Mouse (Mus musculus) left cerebral cortex, postnatal 36 days (tissue): Measurements from ENCODE around the gene Rtl6. TPM values are rescaled to one million over a fixed set of nuclear protein-coding genes. Genes with fewer than 3 reads are reported as not detected.

Experiments
- DNase-seq, 2 experiments: peaks; one replicate each; pipeline ENCODE4 v3.0.0; 2021 to 2022; ENCODE audit warnings: low spot score in 2 of 2, mixed read lengths in 1 of 2
- intact Hi-C: fragments of 180-260 bp; cut with DNase I; formaldehyde crosslinking; loops from one replicate; pipeline ENCODE4 v1.15.1; 2025
- total RNA-seq, 2 experiments: library from RNA; stranded (reverse); gene quantifications; 2 replicates each; pipeline ENCODE4 v1.2.3; 2021

Gene Rtl6
- total RNA-seq, result 10 to 100 TPM; 54.4 to 60.6 TPM

- intact Hi-C loops, result no loop called here
- DNase-seq, result peak; percentile 88 to 91
Observed at GRCm38 (mm10) chr15:84557189-84557921, at the start of gene Rtl6. Gene Rtl6 (minus strand): TSS chr15:84557823.

DNA sequence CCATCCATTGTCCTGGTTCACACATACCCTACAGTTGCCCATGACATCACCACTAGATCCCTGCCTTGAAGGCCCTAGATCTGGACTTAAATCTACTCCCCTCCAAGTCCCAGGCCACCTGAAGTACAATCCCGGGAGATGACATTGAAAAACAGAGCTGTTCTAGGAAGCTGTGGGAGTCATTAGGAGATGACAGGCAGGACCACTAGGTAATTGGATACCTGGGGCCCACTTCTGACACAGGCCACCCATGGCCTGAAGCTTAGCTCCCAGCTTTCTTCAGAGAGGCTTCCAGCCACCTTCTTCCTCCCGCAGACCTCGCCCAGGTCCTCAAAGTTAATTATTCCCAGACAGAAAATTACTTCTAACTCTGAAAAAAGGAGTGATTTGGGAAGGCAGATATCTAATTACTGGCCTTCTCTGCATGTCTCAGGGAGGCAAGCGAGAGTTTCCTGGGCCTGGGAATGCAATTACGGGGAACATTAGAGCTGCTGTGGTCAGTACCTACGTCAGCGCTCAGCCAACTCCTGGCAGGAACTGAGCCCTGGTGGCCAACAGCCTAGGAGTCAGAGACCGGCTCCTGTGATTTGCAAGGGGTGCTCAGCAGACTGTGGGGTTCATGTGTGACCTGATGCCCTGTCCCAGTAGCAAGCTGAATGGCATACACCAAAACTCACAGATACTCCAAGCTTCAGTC lies 45.8 kb upstream of the Rtl6 start:
- intact Hi-C loops, result no loop called here
- DNase-seq, result no peak

DNA sequence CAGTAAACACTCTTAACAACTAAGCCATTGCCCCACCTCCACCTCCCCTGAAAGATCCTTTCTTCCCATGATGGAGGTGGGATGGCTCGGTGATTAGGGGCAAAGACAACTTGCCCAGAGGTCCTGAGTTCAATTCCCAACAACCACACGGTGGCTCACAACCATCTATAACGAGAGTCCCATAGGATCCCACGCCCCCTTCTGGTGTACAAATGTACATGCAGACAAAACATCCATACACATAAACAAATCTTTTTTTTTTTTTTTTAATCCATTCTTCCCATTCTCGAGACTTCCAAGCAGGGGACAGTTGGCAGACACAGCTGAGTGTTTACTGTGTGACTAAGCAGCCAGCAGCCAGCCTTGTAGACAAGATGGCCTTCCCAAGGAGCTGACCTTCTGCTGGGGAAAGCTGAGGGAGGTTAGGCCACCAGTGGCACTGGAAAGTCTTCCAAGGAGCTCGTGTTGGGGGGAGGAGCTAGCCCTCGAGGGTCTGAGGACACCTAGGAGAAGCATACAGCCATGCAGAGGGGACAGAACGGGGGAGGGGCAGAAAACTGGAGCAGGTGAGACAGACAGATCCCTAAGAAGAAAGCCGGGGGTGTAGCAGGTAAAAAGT lies 43.5 kb upstream of the Rtl6 start:
- intact Hi-C loops, result no loop called here
- DNase-seq, result no peak

- intact Hi-C loops, result no loop called here
- DNase-seq, result no peak
Observed at GRCm38 (mm10) chr15:84598911-84599310, 41.3 kb upstream of the Rtl6 start.

DNA sequence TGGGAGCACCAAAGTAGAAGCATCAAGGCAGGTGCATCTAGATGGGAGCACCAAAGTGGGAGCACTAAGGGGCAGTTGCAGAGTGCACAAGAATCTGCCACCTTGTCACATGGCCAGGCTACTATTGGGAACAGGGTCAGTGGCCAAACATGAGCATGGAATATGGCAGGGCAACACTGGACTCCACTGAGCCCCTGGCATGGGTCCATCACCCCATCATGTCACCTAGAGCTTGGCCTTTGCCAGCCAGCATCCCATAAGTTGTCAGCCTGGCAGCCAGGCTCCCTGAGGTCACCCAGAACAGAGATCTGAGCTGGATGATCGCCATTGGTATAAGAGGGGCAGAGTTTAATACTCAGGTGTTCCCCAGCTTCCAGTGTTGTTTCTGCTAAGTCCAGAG lies 40.2 kb upstream of the Rtl6 start:
- intact Hi-C loops, result no loop called here
- no peak for DNase-seq

DNA sequence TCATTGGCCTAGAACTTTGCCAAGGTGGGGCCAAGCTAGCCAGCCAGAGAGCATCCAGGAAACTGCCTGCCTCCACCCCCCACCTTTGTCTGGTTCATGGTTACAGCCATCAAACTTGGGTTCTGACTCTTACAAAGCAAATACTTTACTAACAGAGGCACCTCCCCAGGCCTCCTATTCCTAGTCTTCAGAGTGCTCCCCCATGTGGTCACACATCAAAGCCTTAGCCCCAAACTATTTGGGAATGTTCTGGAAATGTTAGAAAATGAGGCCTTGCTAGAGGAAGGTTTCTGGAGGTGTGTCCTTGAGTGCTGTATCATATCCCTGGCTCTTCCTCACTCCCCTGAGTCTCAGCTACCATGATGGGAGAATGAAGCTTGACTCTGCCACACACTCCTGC lies 39.4 kb upstream of the Rtl6 start:
- no peak for DNase-seq
- intact Hi-C loops, result no loop called here

- intact Hi-C loops, result no loop called here
- DNase-seq, result no peak
Observed at GRCm38 (mm10) chr15:84595241-84595945, 37.8 kb upstream of the Rtl6 start.

DNA sequence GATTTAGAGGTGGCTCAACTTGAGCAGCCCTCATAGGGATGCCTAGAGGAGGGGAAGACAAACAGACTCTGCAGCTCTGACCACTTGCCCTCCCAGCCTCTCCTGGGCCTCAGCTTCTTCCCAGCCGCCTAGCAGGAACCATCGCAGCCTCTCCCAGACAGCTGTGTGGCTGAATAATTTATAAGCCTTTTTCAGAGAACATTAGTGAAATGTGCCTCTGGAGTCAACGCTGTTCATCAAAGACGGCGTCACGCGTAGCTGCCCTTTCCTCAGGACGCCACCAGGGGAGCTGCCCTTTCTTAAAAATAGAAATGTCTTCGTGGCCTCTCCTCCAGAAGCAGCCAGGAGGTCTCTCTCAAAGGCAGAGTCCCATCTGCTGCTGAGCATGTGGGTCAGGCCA lies 35.9 kb upstream of the Rtl6 start:
- intact Hi-C loops, result no loop called here

DNA sequence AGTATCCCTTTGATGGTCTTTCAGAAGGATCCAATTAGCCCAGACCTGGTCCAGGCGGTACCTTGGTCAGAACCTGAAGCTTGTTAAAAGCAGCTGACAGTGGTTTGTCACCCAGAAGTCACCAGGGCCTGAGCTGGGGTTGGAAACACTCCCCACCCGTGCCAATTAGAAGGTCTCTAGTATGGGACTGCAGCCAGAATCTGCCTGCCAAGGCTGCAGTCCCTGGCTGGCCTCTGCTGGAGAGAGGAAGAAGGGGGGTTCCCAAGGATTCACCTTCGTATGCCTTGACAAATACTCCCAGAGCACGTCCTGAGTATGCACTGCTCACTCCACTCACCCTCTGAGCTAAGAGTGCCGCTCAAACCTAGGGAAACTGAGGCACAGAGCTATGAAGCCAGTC lies 34.6 kb upstream of the Rtl6 start:
- DNase-seq, result no peak
- intact Hi-C loops, result no loop called here

More for the DNA sequence above, 35.9 kb upstream of the Rtl6 start:
- no peak for DNase-seq

DNA sequence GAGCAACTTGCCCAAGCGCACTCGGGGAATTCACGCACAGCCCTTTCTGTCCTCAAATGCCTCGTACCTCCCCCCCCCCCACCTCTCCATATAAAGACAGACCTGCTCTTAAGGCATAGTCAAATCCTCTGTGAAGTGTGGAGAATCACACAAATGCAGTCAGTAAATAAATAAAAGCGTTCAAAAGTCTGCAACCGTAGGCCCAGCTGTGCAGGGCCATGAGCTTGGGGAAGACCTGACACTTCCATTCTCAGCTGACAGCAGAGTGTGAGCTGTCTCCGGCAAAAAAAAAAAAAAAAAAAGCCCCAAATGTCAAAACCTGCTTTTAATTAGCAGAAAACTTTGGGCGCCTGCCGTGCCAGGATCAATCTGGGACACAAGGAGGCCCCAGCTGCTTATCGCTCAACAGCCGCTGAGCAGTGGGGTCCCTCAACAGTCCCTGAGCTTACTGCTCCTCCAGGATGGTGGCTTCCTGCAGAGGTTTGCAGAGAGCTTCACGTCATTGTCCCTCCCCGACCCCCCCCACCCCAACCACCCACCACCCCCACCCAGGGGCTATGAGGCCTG lies 34.0 kb upstream of the Rtl6 start:
- DNase-seq, result no peak
- intact Hi-C loops, result no loop called here

- DNase-seq, result no peak
- intact Hi-C loops, result no loop called here
Observed at GRCm38 (mm10) chr15:84588371-84588821, 30.8 kb upstream of the Rtl6 start.

- DNase-seq, result no peak
- intact Hi-C loops, result no loop called here
Observed at GRCm38 (mm10) chr15:84578607-84579006, 21.0 kb upstream of the Rtl6 start.

- no peak for DNase-seq
- intact Hi-C loops, result no loop called here
Observed at GRCm38 (mm10) chr15:84577019-84577418, 19.4 kb upstream of the Rtl6 start.

GRCm38 (mm10) chr15:84566568-84567110 lies 9.0 kb upstream of the Rtl6 start:
- intact Hi-C loops, result no loop called here
- no peak for DNase-seq

GRCm38 (mm10) chr15:84561501-84561900 lies 3.9 kb upstream of the Rtl6 start:
- intact Hi-C loops, result no loop called here
- DNase-seq, result no peak

DNA sequence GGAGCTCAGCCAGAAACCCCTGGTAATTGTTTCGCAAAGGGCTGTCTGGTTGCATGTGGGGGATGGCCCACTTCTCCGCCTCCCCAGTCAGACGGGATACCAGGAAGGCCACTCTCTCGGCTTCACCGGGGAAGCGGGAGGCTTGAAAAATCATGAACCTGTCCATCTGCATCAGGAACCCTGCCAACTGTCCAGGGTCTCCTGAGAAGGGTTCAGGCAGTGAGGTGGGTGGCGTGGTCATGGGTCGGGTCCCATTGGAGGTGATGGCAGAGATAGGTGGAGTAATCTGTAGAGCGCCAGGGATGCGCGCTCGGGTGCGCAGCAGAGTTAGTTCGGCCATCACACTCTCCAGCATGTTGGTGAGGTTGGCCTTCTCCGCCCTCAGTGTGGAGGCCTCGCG lies 949 bp downstream of the Rtl6 start:
- no peak for DNase-seq
- intact Hi-C loops, result no loop called here

DNA sequence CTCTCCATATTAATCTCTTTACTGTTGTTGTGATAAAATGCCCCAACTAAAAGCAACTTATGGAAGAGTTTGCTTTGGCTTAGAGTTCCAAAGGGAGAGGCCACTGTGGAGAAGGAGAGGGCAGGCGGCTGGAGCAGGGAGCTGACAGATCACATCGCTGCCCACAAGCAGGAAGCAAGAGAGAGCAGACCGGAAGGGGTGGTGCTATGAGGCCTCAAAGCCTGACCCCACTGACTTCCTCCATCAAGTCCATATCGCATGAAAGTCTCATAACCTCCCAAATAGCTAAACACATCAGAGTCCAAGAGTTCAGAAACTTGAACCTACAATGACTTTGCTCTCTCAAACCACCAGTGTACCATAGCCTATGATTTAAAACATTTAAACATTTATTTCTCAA lies 6.6 kb downstream of the Rtl6 start:
- DNase-seq, result no peak
- intact Hi-C loops, result no loop called here

DNA sequence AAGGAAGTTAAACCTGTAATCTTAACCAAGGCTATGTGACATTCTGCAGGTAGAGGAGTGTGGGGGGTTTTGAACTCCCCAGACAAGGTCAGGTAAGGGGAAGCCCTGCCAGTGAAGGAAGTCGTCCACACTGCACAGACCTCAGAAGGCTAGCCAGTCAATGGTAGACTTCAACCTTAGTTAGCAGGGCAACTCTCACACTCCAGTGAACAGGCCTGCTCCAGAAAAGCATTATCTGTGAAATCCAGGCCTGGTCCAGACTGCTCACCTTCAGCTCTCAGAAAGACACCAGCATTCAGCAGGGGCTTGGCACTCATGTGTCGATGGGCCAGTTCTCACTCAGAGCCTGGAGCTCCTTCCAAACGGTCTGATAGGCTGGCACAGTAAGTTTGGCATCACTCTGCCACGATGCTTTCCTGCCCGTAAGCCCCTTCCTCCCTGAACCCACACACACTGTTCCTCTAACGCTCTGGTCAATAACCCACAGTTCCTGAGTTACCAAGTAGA lies 8.3 kb downstream of the Rtl6 start:
- intact Hi-C loops, result no loop called here
- DNase-seq, result no peak

DNA sequence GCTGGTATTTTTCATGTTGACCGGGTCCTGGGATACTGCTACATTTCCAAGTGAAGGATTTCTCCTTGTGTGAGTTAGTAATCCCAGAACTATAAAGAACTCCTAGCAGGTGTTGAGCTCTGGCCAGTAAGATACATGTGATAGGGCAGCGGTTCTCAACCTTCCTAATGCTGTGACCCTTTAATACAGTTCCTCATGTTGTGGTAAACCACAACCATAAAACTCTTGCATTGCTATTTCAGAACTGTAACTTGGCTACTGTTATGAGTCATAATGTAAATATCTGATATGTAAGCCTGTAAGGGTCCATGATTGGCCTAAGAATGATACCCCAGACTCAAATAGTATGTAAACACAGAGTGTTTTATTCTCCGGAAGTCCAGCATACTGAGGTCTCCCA lies 11.6 kb downstream of the Rtl6 start:
- intact Hi-C loops, result no loop called here
- DNase-seq, result no peak

DNA sequence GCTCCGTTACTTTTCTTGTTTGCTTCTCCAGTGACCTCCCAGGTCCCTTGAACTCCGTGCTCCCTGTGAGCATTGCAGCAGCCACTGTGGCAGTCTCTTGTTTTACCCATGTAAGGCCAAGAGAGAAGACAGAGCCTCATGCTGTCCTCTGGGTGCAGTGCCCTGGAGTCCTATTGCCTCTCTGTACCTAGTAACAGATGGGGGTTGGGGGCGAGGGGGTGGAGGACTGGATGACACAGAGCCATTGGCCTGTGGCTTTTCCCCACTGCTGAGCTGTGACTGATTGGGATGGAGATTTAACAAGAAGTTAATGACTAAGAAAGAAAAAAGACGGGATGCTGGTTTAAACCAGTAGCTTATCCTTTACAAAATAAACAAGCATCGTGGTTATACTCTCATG lies 16.4 kb downstream of the Rtl6 start:
- intact Hi-C loops, result no loop called here
- DNase-seq, result no peak
